Mouse (Mus musculus) right cerebral cortex, adult 18-20 months (tissue): ENCODE results near the gene Krt87.

Experiments used
- DNase-seq: peaks from one replicate; pipeline ENCODE4 v3.0.0; 2022; ENCODE audit warnings: mixed read lengths

The Krt87 gene

DNA sequence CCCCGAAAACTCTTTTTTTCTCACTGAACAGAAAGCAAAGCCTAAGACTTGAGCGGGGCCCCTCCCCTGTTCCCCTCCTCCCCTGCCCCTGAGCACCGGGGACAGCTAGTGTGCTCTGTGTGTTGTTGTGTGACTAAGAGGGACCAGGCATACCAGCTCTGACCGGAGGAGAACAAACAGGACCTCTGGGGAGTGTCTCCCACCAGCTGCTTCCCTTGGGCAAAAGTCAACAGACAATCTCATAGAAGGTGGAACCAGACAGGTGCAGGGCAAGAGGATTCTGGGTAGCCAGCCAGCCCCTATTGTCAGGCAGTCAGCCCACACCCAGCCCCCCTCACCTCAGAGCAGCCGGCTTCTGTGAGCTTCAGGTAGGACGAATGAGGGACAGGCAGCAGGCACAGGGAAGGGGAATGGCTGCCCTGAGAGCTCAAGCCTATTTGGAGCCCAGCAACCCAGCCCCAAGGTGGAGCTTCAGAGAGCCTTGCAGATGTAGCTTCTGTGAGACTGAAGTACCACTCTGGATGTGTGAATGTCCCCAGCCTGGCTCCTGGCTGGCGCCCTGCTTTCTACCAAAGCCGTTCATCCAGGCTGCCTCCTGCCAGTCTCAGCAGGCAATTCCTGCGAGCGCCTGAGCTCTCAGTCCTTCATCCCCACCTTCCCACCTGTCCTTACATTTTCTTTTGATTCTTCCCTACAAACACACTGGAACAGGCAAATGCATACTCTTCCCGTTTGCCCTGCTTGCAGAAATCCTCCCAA, 23.6 kb downstream of the Krt87 start:
- no peak for DNase-seq

DNA sequence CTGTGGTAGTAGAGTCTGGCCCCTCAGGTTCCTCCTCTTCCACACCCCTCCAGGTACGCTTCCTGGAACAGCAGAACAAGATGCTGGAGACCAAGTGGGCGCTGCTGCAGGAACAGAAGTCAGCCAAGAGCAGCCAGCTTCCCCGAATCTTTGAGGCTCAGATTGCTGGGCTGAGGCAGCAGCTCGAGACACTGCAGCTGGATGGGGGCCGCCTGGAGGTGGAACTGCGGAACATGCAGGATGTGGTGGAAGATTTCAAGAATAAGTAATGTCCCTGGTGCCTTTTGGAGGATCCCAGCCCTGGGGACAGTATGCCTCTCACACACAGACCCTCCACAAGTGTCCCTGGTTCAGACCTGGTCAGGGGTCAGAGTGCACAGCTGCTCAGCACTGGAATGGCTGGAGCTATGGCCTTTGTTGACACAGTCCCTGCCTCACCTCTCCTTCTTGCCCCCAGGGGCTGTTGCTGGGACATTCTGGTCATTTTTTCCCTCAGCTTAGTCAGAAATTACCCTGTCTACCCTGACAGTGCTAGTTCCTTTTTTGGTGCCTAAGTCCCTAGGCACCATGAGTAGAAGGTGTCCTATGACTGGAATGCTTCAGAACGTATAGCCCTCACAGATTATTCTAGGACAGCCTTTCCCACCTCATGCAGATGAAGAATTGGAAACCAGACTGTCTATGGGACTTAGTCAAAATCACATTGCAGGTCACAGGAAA, 24.5 kb downstream of the Krt87 start:
- DNase-seq: peak; percentile 7

DNA sequence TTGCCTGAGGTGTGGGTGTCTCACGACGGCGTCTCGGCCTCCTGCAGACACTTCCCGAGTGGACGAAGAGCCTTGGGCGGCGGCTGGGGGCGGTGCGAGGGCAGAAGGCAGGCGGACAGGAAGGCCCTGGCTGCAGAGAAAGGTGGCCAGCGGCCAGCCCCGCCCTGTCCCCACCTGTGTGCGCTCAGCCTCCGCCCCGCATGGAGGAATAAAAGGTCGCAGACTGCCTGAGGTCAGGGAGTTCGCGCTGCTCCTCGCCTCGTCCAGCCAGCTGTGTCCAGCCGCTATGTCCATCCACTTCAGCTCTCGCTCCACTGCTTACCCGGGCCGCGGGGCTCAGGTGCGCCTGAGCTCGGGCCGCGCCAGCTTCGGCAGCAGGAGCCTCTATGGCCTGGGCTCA, 26.4 kb downstream of the Krt87 start:
- DNase-seq: no peak

DNA sequence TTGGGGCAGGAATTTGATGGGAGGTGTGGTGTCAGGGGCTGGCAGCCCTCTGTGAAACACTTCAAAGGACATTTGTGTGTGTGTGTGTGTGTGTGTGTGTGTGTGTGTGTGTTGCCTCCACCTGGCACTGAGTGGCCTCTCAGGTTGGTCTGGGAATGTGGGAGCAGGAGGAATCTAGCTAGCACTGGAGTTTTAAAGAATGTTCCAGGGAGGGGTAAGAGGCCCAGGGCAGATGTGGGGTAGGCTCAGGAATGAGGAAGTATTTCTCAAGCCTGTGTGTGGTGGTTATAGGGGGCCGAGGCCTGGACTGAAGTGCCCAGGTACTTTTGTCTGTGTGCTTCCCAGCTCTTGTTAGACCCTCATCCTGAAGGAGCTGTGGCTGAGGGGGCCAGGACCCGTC, 27.8 kb downstream of the Krt87 start, which contains the start of gene Krt7:
Krt7 (plus strand) TSS at position 269 of the 400 bp plus-strand sequence.
- DNase-seq: no peak

DNA sequence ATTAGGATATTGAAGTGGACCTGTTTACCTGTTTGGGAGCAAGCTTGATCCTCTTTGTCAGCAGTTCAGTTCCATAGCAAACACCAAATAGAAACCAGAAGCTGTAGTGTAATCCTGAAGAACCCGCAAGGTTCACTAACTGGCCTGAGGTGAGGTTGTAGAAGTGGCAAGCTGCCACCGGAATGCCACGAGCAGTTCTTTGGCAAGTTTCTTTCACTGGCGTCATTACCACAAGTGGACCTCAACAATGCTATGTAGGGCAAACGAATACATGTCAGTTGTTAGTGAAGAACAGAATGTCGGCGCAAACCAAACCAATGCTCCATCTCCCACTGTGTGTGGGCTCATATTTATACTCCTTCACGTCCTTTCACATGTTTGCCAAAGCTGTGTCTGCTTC, 40.3 kb downstream of the Krt87 start:
- no peak for DNase-seq

DNA sequence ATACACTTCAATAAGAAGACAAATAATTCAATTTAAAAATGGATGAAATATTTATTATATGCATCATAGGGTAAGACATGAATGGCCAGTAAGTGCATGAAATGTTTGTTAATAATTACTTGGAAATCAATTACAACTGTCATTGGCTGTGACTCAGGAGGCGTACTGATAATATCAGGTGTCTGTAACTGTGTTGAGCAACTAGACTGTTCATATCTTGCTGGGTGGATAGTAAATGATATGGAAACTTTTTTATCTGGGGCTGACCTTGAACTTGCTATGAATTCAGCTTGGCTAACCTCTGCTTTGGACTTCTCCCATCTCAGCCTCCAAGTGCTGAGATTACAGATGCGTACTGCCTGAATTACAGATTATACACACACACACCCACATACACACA, 40.9 kb downstream of the Krt87 start:
- no peak for DNase-seq

DNA sequence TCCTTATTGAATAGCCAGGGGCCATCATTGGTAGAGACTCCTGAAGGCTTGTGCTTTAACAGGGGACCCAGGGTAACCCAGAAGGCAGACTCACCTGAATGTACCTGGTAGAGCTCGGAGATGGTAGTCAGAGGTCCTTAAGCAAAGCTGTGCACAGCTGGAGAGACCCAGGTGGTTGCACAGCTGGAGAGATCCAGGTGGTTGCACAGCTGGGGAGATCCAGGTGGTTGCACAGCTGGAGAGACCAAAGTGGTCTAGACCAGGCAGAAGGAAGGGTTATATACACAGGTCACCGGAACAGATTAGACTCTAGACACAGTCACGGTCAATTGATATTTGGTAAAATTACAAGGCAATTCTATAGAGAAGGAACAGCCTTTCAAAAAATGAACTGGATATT, 41.7 kb downstream of the Krt87 start:
- no peak for DNase-seq

DNA sequence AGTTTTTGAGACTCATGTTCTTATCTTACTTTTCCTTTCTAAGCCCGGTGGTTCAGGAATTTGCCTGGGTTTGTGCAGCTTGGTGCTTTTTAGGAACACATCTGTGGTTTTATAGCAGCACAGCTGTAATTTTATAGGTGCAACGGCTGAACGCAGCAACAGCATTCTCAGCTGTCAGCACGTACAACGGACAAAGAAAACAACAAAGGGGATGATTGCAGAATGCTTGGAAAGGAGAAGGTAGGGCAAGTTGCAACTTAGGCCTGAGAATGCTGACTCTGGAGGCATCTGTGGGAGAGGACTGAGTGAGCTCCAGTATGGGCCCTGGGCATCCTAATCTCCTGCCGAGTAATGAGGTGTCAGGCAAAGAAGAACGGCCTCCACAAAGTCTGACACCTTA, 42.1 kb downstream of the Krt87 start:
- no peak for DNase-seq

DNA sequence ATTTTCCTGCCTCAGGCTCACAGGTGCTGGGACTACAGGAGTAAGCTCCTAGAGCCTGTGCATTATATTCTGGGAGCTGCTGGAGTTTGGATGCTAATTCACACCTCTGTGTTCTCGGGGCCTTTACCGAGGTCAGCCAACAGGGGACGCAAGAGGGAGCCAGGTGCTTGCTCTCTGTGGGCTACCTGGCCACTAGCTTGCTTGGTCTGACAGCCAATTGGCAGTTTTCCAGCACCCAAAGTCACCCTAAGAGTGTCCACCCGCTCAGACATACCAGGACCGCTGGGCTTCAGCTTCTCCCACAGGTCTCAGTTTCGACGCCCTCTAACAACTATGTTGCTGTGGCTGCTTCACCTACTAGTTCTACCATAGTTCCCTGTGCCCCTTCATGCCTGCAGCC, 43.7 kb downstream of the Krt87 start:
- DNase-seq: no peak

DNA sequence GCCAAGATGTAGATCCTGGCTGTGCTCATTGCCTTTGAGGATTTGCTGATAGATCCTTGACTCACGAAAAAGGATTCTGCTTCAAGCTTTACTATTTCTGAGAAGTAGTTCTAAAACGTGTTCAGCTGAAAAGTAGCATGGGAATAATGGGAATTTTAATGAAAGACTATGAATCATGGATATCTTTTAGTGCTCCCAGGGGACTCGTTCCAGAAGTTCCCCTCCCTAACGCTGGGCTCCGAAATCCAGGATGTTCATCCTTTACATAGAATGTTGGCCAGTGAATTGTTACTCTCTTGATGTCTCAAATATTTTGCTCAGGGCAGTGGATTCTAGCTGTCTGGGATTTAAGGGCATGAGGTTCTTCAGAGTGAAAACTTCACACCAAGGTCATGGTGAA, 46.4 kb downstream of the Krt87 start:
- no peak for DNase-seq

DNA sequence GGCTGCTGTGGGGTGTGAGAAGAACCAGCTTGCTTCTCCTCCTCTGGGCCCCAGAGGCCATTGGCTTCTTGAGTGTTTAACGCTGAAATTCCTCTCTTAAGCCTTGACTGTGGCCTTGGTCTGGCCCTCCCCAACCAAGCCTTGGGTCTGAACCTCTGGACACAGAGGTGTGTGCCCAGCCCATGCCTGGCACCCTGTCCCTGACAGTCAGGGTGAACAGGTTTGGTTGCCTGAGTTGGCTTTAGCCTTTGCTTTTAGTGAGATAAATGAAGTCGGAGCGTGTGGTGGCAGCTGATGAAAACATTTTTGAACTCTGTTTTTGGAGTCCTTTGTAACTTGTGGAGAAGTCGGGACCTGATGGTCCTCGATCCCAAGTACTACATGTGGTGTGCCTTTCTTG, 48.4 kb downstream of the Krt87 start:
- DNase-seq: no peak

DNA sequence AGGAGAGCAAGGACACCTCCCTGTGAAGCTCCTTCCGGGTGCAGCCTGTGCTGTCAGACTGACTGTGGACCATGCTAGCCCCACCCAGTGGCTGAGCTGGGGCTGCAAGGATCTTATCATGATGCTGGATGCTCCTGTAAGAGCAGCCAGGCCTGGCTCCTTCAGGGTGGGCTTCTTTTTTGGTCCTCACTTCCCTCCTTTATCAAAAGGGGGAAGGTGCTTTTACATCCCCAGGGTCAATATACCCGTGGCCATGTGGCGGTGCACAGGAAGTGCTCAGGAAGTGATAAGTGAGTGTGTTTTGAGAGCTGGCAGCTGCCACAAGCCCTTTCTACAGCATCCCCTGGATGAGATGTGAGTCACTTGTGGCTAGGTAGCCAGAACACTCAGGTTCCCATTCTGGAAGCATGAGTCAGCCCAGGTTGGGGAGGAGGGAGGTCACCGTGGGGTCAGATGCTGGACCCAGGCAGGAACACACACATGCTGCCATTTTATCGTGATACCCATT, 50.5 kb downstream of the Krt87 start:
- DNase-seq: peak; percentile 33

DNA sequence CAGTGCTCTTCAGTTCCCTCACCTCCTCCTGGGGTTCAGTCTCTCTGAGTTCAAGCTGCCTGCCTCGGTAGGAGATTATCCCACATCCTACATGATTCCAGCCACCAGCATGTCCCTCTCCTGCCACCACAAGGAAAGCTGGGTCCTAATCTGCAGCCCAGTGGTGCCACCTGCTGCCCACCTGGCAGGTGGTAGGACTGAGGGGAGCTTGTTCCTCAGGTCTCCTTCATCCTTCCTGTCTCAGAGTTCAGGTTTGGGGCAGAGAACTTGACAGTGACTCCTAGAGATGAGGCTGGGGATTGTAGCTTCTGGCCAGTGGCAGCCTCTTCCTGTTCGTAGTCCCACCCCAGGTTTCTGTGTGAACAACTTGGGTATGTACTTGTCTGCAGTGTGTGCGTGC, 51.4 kb downstream of the Krt87 start:
- DNase-seq: peak; percentile 33

DNA sequence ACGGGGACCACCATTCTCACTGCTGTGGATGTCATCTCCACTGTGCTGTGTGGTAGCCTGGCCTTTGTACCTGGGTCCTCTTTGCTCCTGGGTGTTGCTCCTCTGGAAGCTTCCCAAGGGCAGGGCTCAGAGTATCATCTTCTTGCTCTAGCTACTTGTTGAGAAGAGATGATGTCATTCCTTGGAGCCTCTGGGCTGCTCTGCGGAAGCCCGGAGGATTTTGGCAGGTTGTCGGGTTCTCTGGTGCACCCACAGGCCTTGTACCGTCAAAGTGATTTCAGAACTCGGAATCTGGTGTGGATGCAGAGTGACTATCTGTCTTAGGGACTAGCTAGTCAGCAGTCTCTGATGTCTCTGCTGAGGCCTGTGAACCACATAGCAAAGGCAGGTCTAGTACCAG, 53.5 kb downstream of the Krt87 start:
- no peak for DNase-seq

DNA sequence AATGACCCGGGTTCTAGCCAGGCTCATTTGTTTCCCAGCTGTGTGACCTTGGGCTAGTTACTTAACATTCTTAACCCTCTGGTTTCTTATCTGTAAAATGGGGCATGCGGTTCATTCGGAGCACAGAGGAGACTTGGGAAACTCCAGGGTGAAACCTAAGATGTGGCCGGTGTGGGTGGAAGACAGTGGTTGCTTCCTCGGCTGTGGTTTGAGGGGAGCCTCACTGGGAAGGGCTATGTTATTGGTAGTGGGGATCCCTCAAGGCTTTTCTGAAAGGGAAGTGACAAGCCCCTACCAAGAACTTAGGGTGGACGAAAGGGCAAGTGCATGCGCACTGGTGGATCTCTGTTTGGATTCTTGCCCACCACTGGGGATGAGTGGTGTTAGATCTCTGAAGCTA, 54.0 kb downstream of the Krt87 start:
- DNase-seq: no peak

DNA sequence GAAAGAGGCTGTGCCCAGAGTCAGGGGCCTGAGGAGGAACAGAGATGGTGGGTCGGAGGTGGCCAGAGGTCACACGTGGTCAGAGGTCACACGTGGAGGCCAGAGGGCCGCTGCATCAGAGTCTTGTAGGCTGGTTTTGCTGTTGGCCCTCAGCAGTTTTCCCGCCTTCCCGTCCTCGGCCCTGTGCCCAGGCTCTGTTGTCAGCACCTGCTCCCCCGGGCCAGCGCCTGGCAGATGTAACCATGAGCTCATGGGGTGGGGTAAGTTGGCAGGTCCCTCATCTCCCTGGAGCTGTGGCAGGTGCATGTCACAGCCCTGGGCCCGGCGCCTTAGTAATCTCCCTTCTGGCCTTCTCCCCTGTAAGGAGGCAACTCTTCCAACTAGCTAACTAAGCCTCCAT, 55.8 kb downstream of the Krt87 start:
- DNase-seq: no peak

DNA sequence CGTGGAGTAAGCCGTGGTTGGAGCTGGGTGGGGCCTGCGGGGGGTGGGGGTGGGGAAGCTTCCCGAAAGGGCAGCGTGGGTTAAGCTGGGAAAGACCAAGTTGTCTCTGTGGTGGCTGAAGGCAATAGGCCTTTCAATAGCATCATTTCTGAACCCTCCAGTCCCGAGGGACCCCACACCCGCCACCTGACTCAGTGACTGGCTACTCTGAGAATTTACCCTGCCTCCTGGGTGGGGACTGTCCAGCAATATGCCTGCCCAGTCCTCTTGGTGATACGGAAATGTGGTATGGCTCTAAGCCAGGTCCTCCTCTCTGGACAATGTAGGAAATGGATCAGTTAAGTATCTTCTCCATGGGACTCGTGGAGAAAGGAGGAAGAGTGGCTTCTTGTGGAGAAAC, 56.8 kb downstream of the Krt87 start:
- no peak for DNase-seq
